Mouse (Mus musculus): ENCODE results near the gene Arfgef3.

Arfgef3 gene

GRCm38 (mm10) chr10:18701517-18701916 lies 42.2 kb downstream of the Arfgef3 start:
- H3K9me3 ChIP-seq (ENCODE audit: low read length) = no peaks in the 10 kb centered on the region
- H3K36me3 ChIP-seq (ENCODE audit: insufficient read depth, low read length) = no peaks in the 10 kb centered on the region
- no peaks in the 10 kb centered on the region for H3K4me1 ChIP-seq (replicated peaks; ENCODE audit: low read depth, low read length)
- H3K4me3 ChIP-seq (replicated peaks; ENCODE audit: low read length) = no peak overlapping the region
- no peaks in the 10 kb centered on the region for H3K27me3 ChIP-seq (ENCODE audit: insufficient read depth, low read length)
- TF ChIP-seq NANOG (IDR thresholded peaks at IDR 0.05; ENCODE audit: borderline replicate concordance, low read length) = no peak
- TF ChIP-seq POU5F1 (IDR thresholded peaks at IDR 0.05; ENCODE audit: borderline replicate concordance, low read length) = no peak

- H3K4me1 ChIP-seq (replicated peaks; ENCODE audit: low read depth, low read length) = no peaks in the 10 kb centered on the region
- H3K9me3 ChIP-seq (ENCODE audit: low read length) = no peaks in the 10 kb centered on the region
- H3K36me3 ChIP-seq (ENCODE audit: insufficient read depth, low read length) = no peaks in the 10 kb centered on the region
- no peak overlapping the region for H3K4me3 ChIP-seq (replicated peaks; ENCODE audit: low read length)
- H3K27me3 ChIP-seq (ENCODE audit: insufficient read depth, low read length) = no peaks in the 10 kb centered on the region
- TF ChIP-seq POU5F1 (IDR thresholded peaks at IDR 0.05; ENCODE audit: borderline replicate concordance, low read length) (no peak), CTCF (conservative IDR thresholded peaks at IDR 0.05; ENCODE audit: low read length) (no peak), NANOG (IDR thresholded peaks at IDR 0.05; ENCODE audit: borderline replicate concordance, low read length) (no peak)
These were observed 43.6 kb downstream of the Arfgef3 start for GRCm38 (mm10) chr10:18700117-18700516.

- no peaks in the 10 kb centered on the region for H3K36me3 ChIP-seq (ENCODE audit: insufficient read depth, low read length)
- no peaks in the 10 kb centered on the region for H3K4me1 ChIP-seq (replicated peaks; ENCODE audit: low read depth, low read length)
- TF ChIP-seq POU5F1 (IDR thresholded peaks at IDR 0.05; ENCODE audit: borderline replicate concordance, low read length) (no peak), CTCF (conservative IDR thresholded peaks at IDR 0.05; ENCODE audit: low read length) (no peak), NANOG (IDR thresholded peaks at IDR 0.05; ENCODE audit: borderline replicate concordance, low read length) (no peak)
- no peaks in the 10 kb centered on the region for H3K9me3 ChIP-seq (ENCODE audit: low read length)
- no peaks in the 10 kb centered on the region for H3K27me3 ChIP-seq (ENCODE audit: insufficient read depth, low read length)
- no peak overlapping the region for H3K4me3 ChIP-seq (replicated peaks; ENCODE audit: low read length)
These were observed 44.6 kb downstream of the Arfgef3 start for GRCm38 (mm10) chr10:18699151-18699550.

- H3K36me3 ChIP-seq (ENCODE audit: insufficient read depth, low read length) = no peaks in the 10 kb centered on the region
- no peaks in the 10 kb centered on the region for H3K4me1 ChIP-seq (replicated peaks; ENCODE audit: low read depth, low read length)
- no peaks in the 10 kb centered on the region for H3K27me3 ChIP-seq (ENCODE audit: insufficient read depth, low read length)
- H3K4me3 ChIP-seq (replicated peaks; ENCODE audit: low read length) = no peak overlapping the region
- TF ChIP-seq NANOG (IDR thresholded peaks at IDR 0.05; ENCODE audit: borderline replicate concordance, low read length) = no peak
- no peak for TF ChIP-seq CTCF (conservative IDR thresholded peaks at IDR 0.05; ENCODE audit: low read length)
- TF ChIP-seq POU5F1 (IDR thresholded peaks at IDR 0.05; ENCODE audit: borderline replicate concordance, low read length) = no peak
- H3K9me3 ChIP-seq (ENCODE audit: low read length) = no peaks in the 10 kb centered on the region
These were observed 47.3 kb downstream of the Arfgef3 start for GRCm38 (mm10) chr10:18696461-18696860.

GRCm38 (mm10) chr10:18688234-18688633 lies 55.5 kb downstream of the Arfgef3 start:
- Histone ChIP-seq H3K4me3 (replicated peaks; ENCODE audit: low read length) (no peak overlapping the region), H3K27me3 (ENCODE audit: insufficient read depth, low read length) (no peaks in the 10 kb centered on the region), H3K4me1 (replicated peaks; ENCODE audit: low read depth, low read length) (no peaks in the 10 kb centered on the region), H3K36me3 (ENCODE audit: insufficient read depth, low read length) (no peaks in the 10 kb centered on the region), H3K9me3 (ENCODE audit: low read length) (no peaks in the 10 kb centered on the region)
- TF ChIP-seq NANOG (IDR thresholded peaks at IDR 0.05; ENCODE audit: borderline replicate concordance, low read length) (no peak), POU5F1 (IDR thresholded peaks at IDR 0.05; ENCODE audit: borderline replicate concordance, low read length) (no peak), CTCF (conservative IDR thresholded peaks at IDR 0.05; ENCODE audit: low read length) (no peak)

- H3K4me1 ChIP-seq (replicated peaks; ENCODE audit: low read depth, low read length) = no peaks in the 10 kb centered on the region
- no peaks in the 10 kb centered on the region for H3K36me3 ChIP-seq (ENCODE audit: insufficient read depth, low read length)
- H3K9me3 ChIP-seq (ENCODE audit: low read length) = peaks cover 2% of the 10 kb centered on the region
- H3K27me3 ChIP-seq (ENCODE audit: insufficient read depth, low read length) = no peaks in the 10 kb centered on the region
- H3K4me3 ChIP-seq (replicated peaks; ENCODE audit: low read length) = no peak overlapping the region
- TF ChIP-seq POU5F1 (IDR thresholded peaks at IDR 0.05; ENCODE audit: borderline replicate concordance, low read length) = no peak
- no peak for TF ChIP-seq NANOG (IDR thresholded peaks at IDR 0.05; ENCODE audit: borderline replicate concordance, low read length)
- no peak for TF ChIP-seq CTCF (conservative IDR thresholded peaks at IDR 0.05; ENCODE audit: low read length)
These were observed 62.3 kb downstream of the Arfgef3 start for GRCm38 (mm10) chr10:18681385-18681954.

GRCm38 (mm10) chr10:18680661-18681384 lies 62.9 kb downstream of the Arfgef3 start:
- no peaks in the 10 kb centered on the region for H3K27me3 ChIP-seq (ENCODE audit: insufficient read depth, low read length)
- no peaks in the 10 kb centered on the region for H3K36me3 ChIP-seq (ENCODE audit: insufficient read depth, low read length)
- no peaks in the 10 kb centered on the region for H3K4me1 ChIP-seq (replicated peaks; ENCODE audit: low read depth, low read length)
- H3K9me3 ChIP-seq (ENCODE audit: low read length) = peaks cover 8% of the 10 kb centered on the region
- no peak overlapping the region for H3K4me3 ChIP-seq (replicated peaks; ENCODE audit: low read length)
- TF ChIP-seq CTCF (conservative IDR thresholded peaks at IDR 0.05; ENCODE audit: low read length) (no peak), POU5F1 (IDR thresholded peaks at IDR 0.05; ENCODE audit: borderline replicate concordance, low read length) (no peak), NANOG (IDR thresholded peaks at IDR 0.05; ENCODE audit: borderline replicate concordance, low read length) (no peak)

GRCm38 (mm10) chr10:18678836-18679235 lies 64.9 kb downstream of the Arfgef3 start:
- H3K4me3 ChIP-seq (replicated peaks; ENCODE audit: low read length) = no peak overlapping the region
- peaks cover 27% of the 10 kb centered on the region for H3K9me3 ChIP-seq (ENCODE audit: low read length)
- H3K27me3 ChIP-seq (ENCODE audit: insufficient read depth, low read length) = no peaks in the 10 kb centered on the region
- no peaks in the 10 kb centered on the region for H3K4me1 ChIP-seq (replicated peaks; ENCODE audit: low read depth, low read length)
- TF ChIP-seq NANOG (IDR thresholded peaks at IDR 0.05; ENCODE audit: borderline replicate concordance, low read length) (no peak), POU5F1 (IDR thresholded peaks at IDR 0.05; ENCODE audit: borderline replicate concordance, low read length) (no peak), CTCF (conservative IDR thresholded peaks at IDR 0.05; ENCODE audit: low read length) (no peak)
- H3K36me3 ChIP-seq (ENCODE audit: insufficient read depth, low read length) = no peaks in the 10 kb centered on the region
